Mouse (Mus musculus) liver, adult 2 months (tissue): Measurements from ENCODE around the gene Usp54. TPM values are rescaled to one million over a fixed set of nuclear protein-coding genes. Genes with fewer than 3 reads are reported as not detected.

Experiments used
- DNase-seq: peaks from one replicate; pipeline ENCODE4 v3.0.0-alpha.2; 2011; ENCODE audit warnings: low read depth, low spot score; ENCODE audit errors: extremely low read depth
- H3K27ac ChIP-seq: fragments of 200-500 bp; replicated peaks from 2 replicates; pipeline ENCODE4 v1.5.1; 2012; ENCODE audit warnings: low read depth, mild to moderate bottlenecking, control low read depth, inconsistent platforms, low read length; ENCODE audit not compliant: insufficient read depth
- H3K27me3 ChIP-seq: fragments of 200-500 bp; 2 replicates; pipeline ENCODE4 v1.6.1; 2012; ENCODE audit warnings: mild to moderate bottlenecking, moderate library complexity, low read length, inconsistent platforms; ENCODE audit not compliant: control insufficient read depth, insufficient read depth
- H3K36me3 ChIP-seq: fragments of 200-500 bp; 2 replicates; pipeline ENCODE4 v1.6.1; 2012; ENCODE audit warnings: low read length, inconsistent platforms; ENCODE audit not compliant: control insufficient read depth, insufficient read depth
- H3K4me1 ChIP-seq: fragments of 200-500 bp; 2 replicates; pipeline ENCODE4 v1.6.1; 2011; ENCODE audit warnings: low read length; ENCODE audit not compliant: control insufficient read depth, insufficient read depth
- H3K4me3 ChIP-seq: fragments of 200-500 bp; 2 replicates; pipeline ENCODE4 v1.5.1; 2011; ENCODE audit warnings: low read depth, mild to moderate bottlenecking, control low read depth, low read length, moderate library complexity; ENCODE audit not compliant: insufficient read depth
- H3K79me2 ChIP-seq: fragments of 200-500 bp; 2 replicates; pipeline ENCODE4 v1.6.1; 2012; ENCODE audit warnings: inconsistent platforms, mild to moderate bottlenecking, low read length, moderate library complexity; ENCODE audit not compliant: control insufficient read depth, insufficient read depth
- H3K9ac ChIP-seq: fragments of 200-500 bp; 2 replicates; pipeline ENCODE4 v1.6.1; 2012; ENCODE audit warnings: low read depth, mild to moderate bottlenecking, control low read depth, inconsistent platforms, low read length
- CTCF ChIP-seq: fragments of 200-500 bp; IDR thresholded peaks from 2 replicates; pipeline ENCODE4 v1.5.1; 2011; ENCODE audit warnings: low read depth, low read length, control low read depth
- POLR2A ChIP-seq: fragments of 200-500 bp; IDR thresholded peaks from 2 replicates; pipeline ENCODE4 v1.6.1; 2011; ENCODE audit warnings: low read length, control low read depth; ENCODE audit not compliant: insufficient read depth; ENCODE audit errors: extremely low read depth
- WGBS: fragments of 180-500 bp; shearing (Covaris S2); methylation state at CpG from one replicate; pipeline ENCODE4 v1.1.7; 2018; 5-methylcytosine and 5-hydroxymethylcytosine counted together
- polyA plus RNA-seq: library from polyadenylated mRNA; depleted of rRNA; stranded (reverse); fragments of >200 nt; gene quantifications from 2 replicates; pipeline ENCODE4 v1.2.3, GENCODE M21; 2012
- total RNA-seq: library from RNA; depleted of rRNA; stranded (reverse); fragments of >200 nt; gene quantifications from 2 replicates; pipeline ENCODE4 v1.2.3, GENCODE M21; 2014

Gene Usp54
- total and polyA plus RNA-seq, 2 experiments, result 1.3 to 3.0 TPM

DNA sequence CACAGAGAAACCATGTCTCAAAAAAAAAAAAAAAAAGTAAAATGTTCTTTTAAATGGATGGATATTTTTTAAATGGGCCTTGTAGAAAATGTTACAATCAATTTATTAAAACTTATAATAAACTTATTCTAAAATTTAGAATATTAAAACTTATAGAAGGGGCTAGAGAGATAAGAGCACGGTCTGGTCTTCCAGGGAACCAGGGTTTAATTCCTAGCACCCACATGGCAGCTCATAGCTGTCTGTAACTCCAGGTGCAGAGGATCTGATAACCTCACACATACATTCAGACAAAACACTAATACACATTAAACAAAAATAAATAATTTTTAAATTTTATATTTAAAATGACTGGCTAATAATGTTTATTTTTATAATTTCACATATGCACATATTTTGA lies 39.6 kb downstream of the Usp54 start:
- no peak for TF ChIP-seq POLR2A
- H3K4me3 ChIP-seq, result no peak overlapping the region
- no peaks in the 10 kb centered on the region for H3K27me3 ChIP-seq
- H3K4me1 ChIP-seq, result no peaks in the 10 kb centered on the region
- WGBS, result 95% methylated on average over 1 of the region's 1 CpGs
- no peak for DNase-seq
- no peaks in the 10 kb centered on the region for H3K36me3 ChIP-seq
- no peak overlapping the region for H3K9ac ChIP-seq
- H3K79me2 ChIP-seq, result no peaks in the 10 kb centered on the region; the same call in 1 of the 2 replicates
- H3K27ac ChIP-seq, result no peak overlapping the region

DNA sequence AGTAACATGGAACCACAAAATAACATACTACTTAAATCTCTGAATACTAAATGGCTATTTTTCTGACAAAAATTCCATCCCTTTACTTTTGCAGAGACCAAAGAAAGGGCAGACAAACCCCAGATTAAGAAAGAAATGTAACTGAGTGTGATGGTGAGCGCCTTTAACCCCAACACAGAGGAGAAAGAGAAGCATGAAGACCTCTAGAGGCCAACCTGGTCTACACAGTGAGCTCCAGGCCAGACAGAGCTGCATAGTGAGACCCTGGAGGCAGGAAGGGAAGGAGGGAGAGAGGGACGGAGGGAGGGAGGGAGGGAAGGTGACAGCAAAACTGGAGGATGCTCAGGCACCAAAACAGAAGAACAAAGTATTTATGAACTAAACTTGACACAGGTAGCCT lies 40.7 kb downstream of the Usp54 start:
- 90% methylated on average over 2 of the region's 2 CpGs for WGBS
- H3K27ac ChIP-seq, result no peak overlapping the region

DNA sequence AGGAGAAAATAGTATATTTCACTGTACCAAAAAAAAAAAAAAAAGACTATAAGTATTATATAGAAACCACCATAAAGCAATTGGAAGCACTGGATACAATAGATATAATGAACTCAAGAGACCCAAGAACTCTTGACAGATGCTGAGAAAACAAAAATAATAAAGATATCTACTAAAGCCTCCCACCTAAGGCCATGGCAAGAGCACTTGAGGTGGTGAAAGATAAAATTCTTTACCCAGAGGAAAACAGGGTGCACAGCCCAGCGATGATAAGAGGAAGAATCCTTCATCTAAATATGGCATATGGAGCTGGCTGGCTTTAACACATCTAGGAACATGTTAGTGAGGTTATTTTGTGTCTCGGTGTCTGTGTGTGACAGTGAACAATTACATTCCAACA lies 41.3 kb downstream of the Usp54 start:
- Histone ChIP-seq H3K79me2 (no peaks in the 10 kb centered on the region; the same call in 1 of the 2 replicates), H3K4me1 (no peaks in the 10 kb centered on the region), H3K36me3 (no peaks in the 10 kb centered on the region), H3K9ac (no peak overlapping the region), H3K27ac (no peak overlapping the region), H3K27me3 (no peaks in the 10 kb centered on the region), H3K4me3 (no peak overlapping the region)
- 84% methylated on average over 2 of the region's 2 CpGs for WGBS
- no peak for DNase-seq
- TF ChIP-seq CTCF (no peak), POLR2A (no peak)

More for the DNA sequence above, 40.7 kb downstream of the Usp54 start:
- H3K4me1 ChIP-seq, result no peaks in the 10 kb centered on the region
- no peak overlapping the region for H3K4me3 ChIP-seq
- TF ChIP-seq POLR2A, result no peak
- TF ChIP-seq CTCF, result no peak
- H3K27me3 ChIP-seq, result no peaks in the 10 kb centered on the region
- H3K36me3 ChIP-seq, result no peaks in the 10 kb centered on the region
- no peak overlapping the region for H3K9ac ChIP-seq
- no peak for DNase-seq
- H3K79me2 ChIP-seq, result no peaks in the 10 kb centered on the region; the same call in 1 of the 2 replicates

DNA sequence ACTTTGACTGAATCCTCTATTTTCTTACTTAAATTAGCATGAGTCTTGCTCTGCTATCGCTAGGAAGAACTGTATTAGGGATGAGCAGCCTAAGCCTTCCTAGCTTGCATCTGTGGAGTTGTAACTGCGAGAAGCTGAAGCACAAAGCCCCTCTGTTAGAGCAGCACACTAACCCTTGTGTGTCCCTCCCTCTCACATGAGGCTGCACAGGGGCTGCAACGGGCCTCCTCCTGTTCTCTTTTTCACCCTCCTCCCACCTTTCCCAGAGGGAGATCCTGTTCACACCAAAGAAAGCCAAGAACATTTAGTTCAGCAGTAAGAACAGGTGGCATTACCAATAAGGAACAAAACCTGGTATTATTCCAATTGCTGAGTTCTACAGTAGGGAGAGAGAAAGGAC lies 45.1 kb downstream of the Usp54 start:
- TF ChIP-seq POLR2A (no peak), CTCF (no peak)
- no peaks in the 10 kb centered on the region for H3K79me2 ChIP-seq
- DNase-seq, result no peak
- no peaks in the 10 kb centered on the region for H3K4me1 ChIP-seq
- no peak overlapping the region for H3K9ac ChIP-seq
- no peaks in the 10 kb centered on the region for H3K36me3 ChIP-seq
- 81% methylated on average over 3 of the region's 3 CpGs for WGBS
- no peaks in the 10 kb centered on the region for H3K27me3 ChIP-seq
- no peak overlapping the region for H3K4me3 ChIP-seq
- H3K27ac ChIP-seq, result no peak overlapping the region

DNA sequence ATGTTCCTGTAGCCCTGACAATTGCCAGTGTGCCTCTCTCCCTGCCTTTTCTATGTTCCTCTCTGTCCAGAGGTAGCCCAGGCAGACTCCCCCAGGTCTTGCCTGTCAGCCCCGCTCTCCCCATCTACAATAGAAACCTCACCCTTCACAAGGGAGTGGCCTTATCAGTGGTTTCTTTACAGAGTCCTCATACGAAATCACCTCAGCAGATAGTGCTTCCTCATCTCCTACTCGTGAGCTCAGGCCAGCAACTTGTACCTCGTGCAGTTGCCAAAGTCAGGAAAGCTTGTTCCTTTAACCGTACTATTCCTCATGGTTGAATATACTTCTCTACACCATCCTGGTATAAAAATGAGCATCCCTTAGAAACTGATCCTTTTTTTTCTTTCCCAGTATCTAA lies 53.4 kb downstream of the Usp54 start:
- no peaks in the 10 kb centered on the region for H3K4me1 ChIP-seq
- no peak overlapping the region for H3K27ac ChIP-seq
- H3K36me3 ChIP-seq, result peaks cover 2% of the 10 kb centered on the region; the same call in 1 of the 2 replicates
- 83% methylated on average over 5 of the region's 5 CpGs for WGBS
- DNase-seq, result no peak
- no peak overlapping the region for H3K9ac ChIP-seq
- no peaks in the 10 kb centered on the region for H3K79me2 ChIP-seq
- no peaks in the 10 kb centered on the region for H3K27me3 ChIP-seq
- H3K4me3 ChIP-seq, result no peak overlapping the region
- TF ChIP-seq POLR2A (no peak), CTCF (no peak)

DNA sequence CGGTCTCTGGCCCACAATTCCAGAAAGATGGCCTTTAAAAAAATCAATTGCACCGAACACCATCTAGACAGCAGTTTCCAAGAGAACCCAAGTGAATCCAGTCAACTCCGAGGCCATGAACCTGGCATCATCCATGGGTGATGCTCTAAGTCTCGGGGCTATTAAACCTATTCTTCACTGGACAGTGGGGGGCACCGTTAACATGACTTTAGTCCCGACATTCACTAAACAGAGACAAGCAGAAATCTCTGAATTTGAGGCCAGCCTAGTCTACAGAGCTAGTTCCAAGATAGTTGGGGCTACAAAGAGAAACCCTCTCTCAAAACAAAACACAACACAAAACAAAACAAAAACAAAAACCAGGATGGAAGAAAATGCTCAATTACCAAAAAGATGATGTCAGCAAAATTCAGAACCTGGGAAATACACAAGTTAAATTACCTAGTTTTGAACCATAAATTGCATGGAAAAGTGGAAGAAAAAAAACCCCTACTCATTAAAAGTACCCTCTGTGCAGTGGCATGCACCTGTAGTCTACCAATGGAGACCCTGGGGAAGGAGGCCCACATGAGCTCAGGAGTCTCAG lies 61.9 kb downstream of the Usp54 start:
- Histone ChIP-seq H3K36me3 (peaks cover 2% of the 10 kb centered on the region; the same call in 1 of the 2 replicates), H3K27ac (no peak overlapping the region), H3K27me3 (no peaks in the 10 kb centered on the region), H3K79me2 (no peaks in the 10 kb centered on the region), H3K9ac (no peak overlapping the region), H3K4me1 (no peaks in the 10 kb centered on the region), H3K4me3 (no peak overlapping the region)
- TF ChIP-seq POLR2A, result no peak
- TF ChIP-seq CTCF, result no peak
- no peak for DNase-seq
- WGBS, result 73% methylated on average over 6 of the region's 6 CpGs
